Mouse (Mus musculus) heart, postnatal 0 days (tissue): ENCODE measurements at regions not wholly inside any gene's neighbourhood (a gene's known extent, or its start where the extent isn't known, plus 50 kb on each side); places are given as distances from the start of the nearest gene placed in this dataset.

Source experiments
- ATAC-seq: fragments of 200-750 bp; cut with Nextera tagmentation; 2 replicates; pipeline ENCODE4 v1.8.0; 2017; ENCODE audit warnings: low read depth, moderate number of reproducible peaks, moderate library complexity; ENCODE audit not compliant: insufficient read depth
- DNase-seq: peaks from one replicate; pipeline ENCODE4 v3.0.0-alpha.2; 2016; ENCODE audit warnings: low spot score
- H3K27ac ChIP-seq: fragments of 300-500 bp; sonication (generic); 2 replicates; pipeline ENCODE4 v1.5.1; 2014; ENCODE audit warnings: low read depth, mild to moderate bottlenecking
- H3K27me3 ChIP-seq: fragments of 300-500 bp; sonication (generic); 2 replicates; pipeline ENCODE4 v1.6.1; 2014; ENCODE audit warnings: low read length, mixed read lengths; ENCODE audit not compliant: control insufficient read depth, insufficient read depth
- H3K36me3 ChIP-seq: fragments of 300-500 bp; sonication (generic); replicated peaks from 2 replicates; pipeline ENCODE4 v1.6.1; 2014; ENCODE audit warnings: low read length, mixed read lengths; ENCODE audit not compliant: control insufficient read depth, insufficient read depth
- H3K4me1 ChIP-seq: fragments of 300-500 bp; sonication (generic); 2 replicates; pipeline ENCODE4 v1.6.1; 2014; ENCODE audit warnings: antibody characterized with exemption; ENCODE audit not compliant: control insufficient read depth, insufficient read depth
- H3K4me2 ChIP-seq: fragments of 300-500 bp; sonication (generic); 2 replicates; pipeline ENCODE4 v1.6.1; 2014; ENCODE audit warnings: low read depth, mild to moderate bottlenecking, low read length, moderate library complexity
- H3K4me3 ChIP-seq: fragments of 300-500 bp; sonication (generic); 2 replicates; pipeline ENCODE4 v1.5.1; 2014; ENCODE audit warnings: low read depth, low read length
- H3K9ac ChIP-seq: fragments of 300-500 bp; sonication (generic); replicated peaks from 2 replicates; pipeline ENCODE4 v1.6.1; 2014; ENCODE audit warnings: low read depth, low read length, mixed read lengths
- H3K9me3 ChIP-seq: fragments of 300-500 bp; sonication (generic); replicated peaks from 2 replicates; pipeline ENCODE4 v1.6.1; 2016; ENCODE audit warnings: low read length; ENCODE audit not compliant: control insufficient read depth
- CTCF ChIP-seq: IDR thresholded peaks from 2 replicates; pipeline ENCODE4 v1.5.1; 2016; ENCODE audit warnings: antibody characterized with exemption, control low read depth, low read depth
- EP300 ChIP-seq: IDR thresholded peaks from 2 replicates; pipeline ENCODE4 v1.6.1; 2016; ENCODE audit warnings: antibody characterized with exemption, low read depth
- WGBS: fragments of 180-500 bp; shearing (Covaris S2); extraction: QIAGEN DNeasy Blood & Tissue Kit; methylation state at CpG from one replicate; pipeline ENCODE4 v1.1.7; 2014; 5-methylcytosine and 5-hydroxymethylcytosine counted together

- no peak overlapping the region for H3K9ac ChIP-seq
- H3K4me2 ChIP-seq = no peak overlapping the region
- TF ChIP-seq EP300 (no peak), CTCF (no peak)
- 26% methylated on average over 2 of the region's 2 CpGs for WGBS
- no peaks in the 10 kb centered on the region for H3K4me1 ChIP-seq
- peaks cover 69% of the 10 kb centered on the region for H3K27me3 ChIP-seq
- no peak overlapping the region for H3K4me3 ChIP-seq
- no peaks in the 10 kb centered on the region for H3K9me3 ChIP-seq
- DNase-seq = no peak
- no peak overlapping the region for H3K27ac ChIP-seq
- H3K36me3 ChIP-seq = no peaks in the 10 kb centered on the region
- no peak for ATAC-seq
Measured at GRCm38 (mm10) chr19:44650841-44651240, 88.2 kb downstream of the Hif1an start.

GRCm38 (mm10) chr19:44651605-44652004 is 89.0 kb downstream of the Hif1an start:
- Histone ChIP-seq H3K36me3 (no peaks in the 10 kb centered on the region), H3K9me3 (no peaks in the 10 kb centered on the region), H3K4me1 (no peaks in the 10 kb centered on the region), H3K4me2 (no peak overlapping the region), H3K9ac (no peak overlapping the region), H3K27me3 (peaks cover 76% of the 10 kb centered on the region), H3K4me3 (no peak overlapping the region), H3K27ac (no peak overlapping the region)
- ATAC-seq (no peak), DNase-seq (no peak)
- TF ChIP-seq CTCF = peak; percentile 11; the same call in 1 of the 2 replicates
- TF ChIP-seq EP300 = no peak
- WGBS = 6% methylated on average over 4 of the region's 4 CpGs

GRCm38 (mm10) chr19:44655719-44656118 is 93.1 kb downstream of the Hif1an start:
- H3K9ac ChIP-seq = no peak overlapping the region
- WGBS = 6% methylated on average over 6 of the region's 6 CpGs
- H3K27ac ChIP-seq = no peak overlapping the region
- ATAC-seq (no peak), DNase-seq (peak; percentile 69)
- no peaks in the 10 kb centered on the region for H3K4me1 ChIP-seq
- H3K27me3 ChIP-seq = peaks cover 74% of the 10 kb centered on the region
- H3K4me2 ChIP-seq = no peak overlapping the region
- no peaks in the 10 kb centered on the region for H3K36me3 ChIP-seq
- H3K9me3 ChIP-seq = no peaks in the 10 kb centered on the region
- H3K4me3 ChIP-seq = no peak overlapping the region
- TF ChIP-seq EP300 = no peak
- peak; percentile 85 for TF ChIP-seq CTCF

GRCm38 (mm10) chr19:44659316-44659715 is 96.5 kb upstream of the Pax2 start:
- ATAC-seq = no peak
- no peaks in the 10 kb centered on the region for H3K9me3 ChIP-seq
- no peak overlapping the region for H3K27ac ChIP-seq
- 26% methylated on average over 10 of the region's 10 CpGs for WGBS
- H3K4me3 ChIP-seq = no peak overlapping the region
- no peaks in the 10 kb centered on the region for H3K36me3 ChIP-seq
- H3K4me1 ChIP-seq = no peaks in the 10 kb centered on the region
- DNase-seq = no peak
- TF ChIP-seq CTCF (no peak), EP300 (no peak)
- H3K4me2 ChIP-seq = no peak overlapping the region
- H3K27me3 ChIP-seq = peaks cover 74% of the 10 kb centered on the region
- H3K9ac ChIP-seq = no peak overlapping the region

GRCm38 (mm10) chr19:44669535-44669958 is 86.3 kb upstream of the Pax2 start:
- H3K9me3 ChIP-seq = no peaks in the 10 kb centered on the region
- no peak overlapping the region for H3K27ac ChIP-seq
- no peaks in the 10 kb centered on the region for H3K4me1 ChIP-seq
- no peak overlapping the region for H3K4me2 ChIP-seq
- H3K4me3 ChIP-seq = no peak overlapping the region; the same call in 1 of the 2 replicates
- ATAC-seq (no peak), DNase-seq (no peak)
- no peaks in the 10 kb centered on the region for H3K36me3 ChIP-seq
- H3K27me3 ChIP-seq = peaks cover 88% of the 10 kb centered on the region
- WGBS = 0% methylated on average over 14 of the region's 14 CpGs
- no peak overlapping the region for H3K9ac ChIP-seq
- TF ChIP-seq EP300 (no peak), CTCF (no peak)

- WGBS = 8% methylated on average over 45 of the region's 45 CpGs
- no peaks in the 10 kb centered on the region for H3K9me3 ChIP-seq
- no peak for DNase-seq
- no peak overlapping the region for H3K27ac ChIP-seq
- H3K27me3 ChIP-seq = peaks cover 97% of the 10 kb centered on the region
- no peak overlapping the region for H3K4me3 ChIP-seq
- H3K9ac ChIP-seq = no peak overlapping the region
- H3K4me2 ChIP-seq = no peak overlapping the region
- no peaks in the 10 kb centered on the region for H3K4me1 ChIP-seq
- TF ChIP-seq EP300 (no peak), CTCF (no peak)
- ATAC-seq = no peak
- no peaks in the 10 kb centered on the region for H3K36me3 ChIP-seq
Measured at GRCm38 (mm10) chr19:44674621-44675245, 81.1 kb upstream of the Pax2 start.
